9 mouse cellular contexts compared by ENCODE assay signal in genomic region chr17:80048230-80048629, GRCm38 (mm10). TPM values are rescaled to one million over a fixed set of nuclear protein-coding genes. Genes with fewer than 3 reads are reported as not detected.
DNase-seq lines count a peak whose midpoint lies in the region; ATAC-seq and TF ChIP-seq lines count a peak whose summit lies in the region.
"Had no signal": no experiment of that assay in that cellular context is flagged by ENCODE, and none has a peak within 500 bp of the region (broad histone marks: within the 10 kb centered on the region; RNA-seq: fewer than 3 reads in every experiment).

No protein-coding gene starts in this region.

- no peak overlapping the region for H3K9ac ChIP-seq in midbrain, embryonic 13.5 days (replicated peaks)

- WGBS in midbrain, embryonic 10.5 days: 74% methylated on average over 7 of the region's 7 CpGs
- WGBS in midbrain, embryonic 13.5 days: 70% methylated on average over 7 of the region's 7 CpGs

- CTCF ChIA-PET in Patski (lab: Charles Lee): interaction anchor here (0.9 to 3.3 kb wide), 12 partner anchors 8 to 147 kb away, joined by 3 to 29 read pairs (median 4); no protein-coding TSS in a partner anchor

- in situ Hi-C loops in Patski (cut with MboI; ENCODE audit: low pct_unique_long_range_greater_than_20kb): loop anchor here (5.0 kb wide), 1 partner anchor 134 kb away; no protein-coding TSS in a partner anchor

- DNase-seq in midbrain, embryonic 10.5 days (ENCODE audit: low spot score): peak; percentile 28
- DNase-seq in Patski (ENCODE audit: low read depth, low spot score): no peak
- peak; percentile 69 to 73 for DNase-seq in cerebellum, adult 18-20 months
- peak; percentile 55 for DNase-seq in gastrocnemius, postnatal 10 days
- DNase-seq in layer of hippocampus, adult 9-11 months: peak; percentile 53
- peak; percentile 52 for DNase-seq in retina, adult 2 months (ENCODE audit: low read depth, low spot score)
- DNase-seq in ovary, adult 18-20 months (ENCODE audit: low spot score): no peak

- TF ChIP-seq CTCF in Patski (IDR thresholded peaks at IDR 0.05): peak; percentile 78

- H3K27me3 ChIP-seq in midbrain, embryonic 10.5 days (ENCODE audit: low read depth, poor library complexity, severe bottlenecking): no peaks in the 10 kb centered on the region
- H3K27me3 ChIP-seq in midbrain, embryonic 13.5 days: no peaks in the 10 kb centered on the region
- H3K27me3 ChIP-seq in Patski: no peaks in the 10 kb centered on the region

- H3K27ac ChIP-seq in midbrain, embryonic 10.5 days (replicated peaks): no peak overlapping the region
- no peak overlapping the region for H3K27ac ChIP-seq in midbrain, embryonic 13.5 days

- ATAC-seq in midbrain, embryonic 13.5 days: no peak; the same call in 1 of the 2 replicates
- no peak for ATAC-seq in Patski

- POLR2A ChIA-PET in Patski (lab: Charles Lee): no interaction called here

- no peak overlapping the region for H3K4me2 ChIP-seq in midbrain, embryonic 13.5 days (replicated peaks)

- H3K9me3 ChIP-seq in midbrain, embryonic 10.5 days (replicated peaks): no peaks in the 10 kb centered on the region
- H3K9me3 ChIP-seq in midbrain, embryonic 13.5 days: no peaks in the 10 kb centered on the region

- H3K36me3 ChIP-seq in midbrain, embryonic 10.5 days: peaks cover 100% of the 10 kb centered on the region
- peaks cover 58% of the 10 kb centered on the region for H3K36me3 ChIP-seq in midbrain, embryonic 13.5 days

- no peaks in the 10 kb centered on the region for H3K4me1 ChIP-seq in midbrain, embryonic 10.5 days
- no peaks in the 10 kb centered on the region for H3K4me1 ChIP-seq in midbrain, embryonic 13.5 days (replicated peaks)

- H3K4me3 ChIP-seq in midbrain, embryonic 10.5 days: no peak overlapping the region
- H3K4me3 ChIP-seq in midbrain, embryonic 13.5 days (replicated peaks): no peak overlapping the region
- H3K4me3 ChIP-seq: myocyte had no signal

RNA-seq across cellular contexts. Expression of gene Hnrnpll, which starts 13.9 kb away (rescaled TPM):
- 85.2 and 86.7 TPM in 2 replicates for polyA plus RNA-seq in midbrain, embryonic 10.5 days (2016; fragmentation: Nextera tagmentation; extraction: Ambion mirVana)
- 70.2 and 76.7 TPM in 2 replicates for polyA plus RNA-seq in midbrain, embryonic 13.5 days (2015; fragmentation: Nextera tagmentation; extraction: Ambion mirVana)
- polyA plus RNA-seq in Patski (2021): 65.9 TPM
- 10 to 100 TPM; 22.9 to 27.7 TPM for total RNA-seq in gastrocnemius, postnatal 10 days (2021)

Comparison
In these comparisons a context has a peak if more than half of its experiments do, and no peak if none do; other contexts are left out.
1. DNase-seq: peak in midbrain, embryonic 10.5 days (single experiment), cerebellum, adult 18-20 months (2 of 2), gastrocnemius, postnatal 10 days (single experiment), layer of hippocampus, adult 9-11 months (single experiment) and retina, adult 2 months (single experiment); none in Patski (single experiment) and ovary, adult 18-20 months (single experiment).